Mouse (Mus musculus): ENCODE measurements around the gene Tex50. TPM values are rescaled to one million over a fixed set of nuclear protein-coding genes. Genes with fewer than 3 reads are reported as not detected.
"Not testable (repeated sequence)": the region's sequence is repeated elsewhere in the genome, so short reads cannot be mapped to it uniquely, and the experiment has no call there.

Tex50 gene
- not detected for total RNA-seq (2021)
- long read RNA-seq, experiment 1, result 0 reads
- long read RNA-seq, experiment 2, result 0 reads

DNA sequence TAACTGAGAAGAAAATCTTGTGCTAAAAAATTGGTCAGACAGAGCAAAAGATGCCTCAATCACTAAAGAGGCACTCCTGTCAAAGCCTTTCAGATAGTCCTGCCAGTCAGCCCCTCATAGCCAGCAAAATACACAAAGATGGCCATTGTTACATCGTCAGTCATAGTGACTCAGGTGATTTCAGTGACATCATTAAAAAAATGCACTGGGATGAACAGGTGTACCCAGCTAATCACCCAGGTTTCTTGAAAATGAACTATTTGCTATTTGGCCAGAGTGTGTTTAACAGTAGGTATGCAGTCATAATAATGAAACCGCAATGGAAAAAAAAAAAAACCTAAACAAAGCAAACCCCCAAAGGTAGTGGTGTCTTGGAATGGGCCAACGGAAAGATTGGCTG, at the start of gene Tex50:
TSS of gene Tex50 (minus strand) at position 101 of the 400 bp plus-strand sequence.
- DNase-seq, result no peak

DNA sequence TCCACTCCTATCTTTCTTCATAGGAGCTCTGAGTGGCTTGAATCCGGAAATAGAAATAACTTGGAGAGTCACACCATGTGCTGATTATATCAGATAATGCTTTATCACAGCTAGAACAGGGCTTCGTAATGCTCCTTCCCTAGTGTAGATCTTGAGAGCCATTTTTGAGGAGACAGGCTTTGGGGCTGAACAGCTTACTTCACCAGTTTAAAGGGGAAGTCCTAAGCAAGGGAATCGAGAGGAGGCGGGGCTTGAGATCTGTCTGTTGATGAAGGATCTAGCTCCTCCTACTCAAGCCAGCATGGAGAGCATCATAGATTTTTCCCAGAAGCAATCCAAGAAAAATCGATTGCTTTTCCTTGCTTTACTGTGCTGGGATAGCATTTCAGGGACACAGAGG, 40.7 kb upstream of the Tex50 start:
- DNase-seq, result no peak

DNA sequence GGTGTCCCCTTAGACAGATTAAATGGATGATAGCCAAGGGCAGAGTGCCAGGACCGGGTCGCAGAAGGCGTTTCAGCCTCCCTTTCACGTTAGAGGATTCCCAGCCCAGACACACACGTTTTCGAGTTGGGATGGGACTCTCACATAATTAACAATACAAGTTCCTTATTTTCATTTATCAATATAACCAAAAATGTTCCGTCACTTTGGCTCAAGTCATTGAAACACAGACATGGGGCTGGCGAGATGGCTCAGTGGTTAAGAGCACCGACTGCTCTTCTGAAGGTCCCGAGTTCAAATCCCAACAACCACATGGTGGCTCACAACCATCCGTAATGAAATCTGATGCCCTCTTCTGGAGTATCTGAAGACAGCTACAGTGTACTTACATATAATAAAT, 37.2 kb upstream of the Tex50 start:
- DNase-seq, result not testable (repeated sequence)

DNA sequence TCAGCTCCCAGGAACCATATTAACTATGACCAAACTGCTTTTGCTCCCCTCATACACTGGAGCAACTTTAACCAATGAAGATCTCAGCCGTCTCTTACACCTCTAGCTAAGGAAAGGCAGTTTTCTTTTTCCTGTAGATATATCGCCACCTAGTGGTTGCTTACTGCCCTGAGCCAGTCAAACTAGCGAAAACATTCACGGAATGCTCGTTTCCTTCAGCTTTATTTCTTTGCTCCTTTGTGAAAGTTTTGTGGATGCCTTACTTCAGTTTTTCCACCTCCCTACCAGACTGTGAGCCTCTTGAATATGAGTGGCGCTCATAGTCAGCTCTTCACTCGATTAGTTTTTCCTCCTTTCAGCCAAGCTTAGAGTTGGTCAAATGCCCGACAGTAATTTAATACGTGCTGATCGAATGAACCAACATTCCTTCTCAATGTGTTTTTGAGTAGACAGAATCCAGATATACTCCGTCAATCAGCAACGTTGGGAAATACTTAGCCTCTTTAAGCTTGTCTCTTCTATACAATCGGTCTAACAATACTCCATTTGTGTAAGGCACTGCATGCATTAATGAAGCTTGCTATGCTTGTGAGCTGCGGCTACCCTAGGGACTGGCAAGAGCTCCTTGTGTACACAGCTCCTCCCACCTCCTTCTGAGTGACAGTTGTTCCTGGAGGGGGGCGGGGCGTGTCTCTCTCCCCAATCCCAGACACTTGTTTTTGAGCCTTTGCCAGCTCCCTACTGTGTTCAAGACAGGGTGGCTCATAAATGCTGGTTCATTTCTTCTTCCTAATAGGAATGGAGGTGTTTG, 36.6 kb upstream of the Tex50 start:
- peak; percentile 71 for DNase-seq

DNA sequence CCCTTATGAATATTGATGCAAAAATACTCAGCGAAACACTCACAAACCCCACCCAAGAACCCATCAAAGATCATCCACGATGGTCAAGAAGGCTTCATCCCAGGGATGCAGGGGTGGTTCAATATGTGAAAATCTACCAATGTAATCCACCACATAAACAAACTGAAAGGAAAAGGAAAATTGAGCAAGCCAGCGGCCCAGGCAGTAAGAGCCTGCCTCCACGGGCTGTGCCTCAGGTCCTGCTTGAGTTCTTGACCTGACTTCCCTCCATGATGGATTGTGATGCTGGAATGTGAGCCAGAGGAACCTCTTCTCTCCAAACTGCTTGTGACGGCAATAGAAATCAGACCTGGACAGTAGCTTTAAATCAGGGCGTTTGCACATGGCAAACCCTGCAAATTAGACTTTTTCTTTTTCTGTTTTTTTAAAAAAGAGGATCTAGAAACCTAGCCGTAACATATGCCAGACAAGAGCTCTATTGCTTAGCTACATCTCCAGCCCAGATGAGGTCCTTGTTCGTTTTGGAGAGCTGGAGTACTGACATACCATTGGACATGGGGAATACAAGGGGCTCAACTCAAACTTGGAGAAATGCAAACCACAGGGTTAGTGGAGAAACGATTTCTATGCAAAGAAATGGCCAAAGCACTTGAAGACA, 31.3 kb upstream of the Tex50 start:
- no peak for DNase-seq

DNA sequence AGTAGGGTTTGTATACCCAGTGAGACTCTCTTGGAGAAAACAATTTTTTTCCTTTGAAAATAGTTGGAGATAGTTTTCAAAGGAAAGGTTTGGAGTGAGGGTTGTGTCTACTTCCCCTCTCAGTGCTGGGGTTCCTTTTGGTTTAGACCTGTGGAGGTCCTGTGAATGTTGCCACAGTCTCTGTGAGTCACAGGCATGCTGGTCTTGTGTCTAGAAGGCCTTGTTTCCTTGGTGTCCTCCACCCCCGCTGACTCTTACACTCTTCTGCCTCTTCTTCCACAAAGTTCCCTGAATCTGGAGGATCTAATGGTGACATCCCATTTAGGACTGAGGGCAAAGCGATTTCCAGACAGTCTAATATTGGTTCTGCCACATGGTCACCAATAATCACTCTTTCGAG, 26.3 kb upstream of the Tex50 start:
- no peak for DNase-seq

DNA sequence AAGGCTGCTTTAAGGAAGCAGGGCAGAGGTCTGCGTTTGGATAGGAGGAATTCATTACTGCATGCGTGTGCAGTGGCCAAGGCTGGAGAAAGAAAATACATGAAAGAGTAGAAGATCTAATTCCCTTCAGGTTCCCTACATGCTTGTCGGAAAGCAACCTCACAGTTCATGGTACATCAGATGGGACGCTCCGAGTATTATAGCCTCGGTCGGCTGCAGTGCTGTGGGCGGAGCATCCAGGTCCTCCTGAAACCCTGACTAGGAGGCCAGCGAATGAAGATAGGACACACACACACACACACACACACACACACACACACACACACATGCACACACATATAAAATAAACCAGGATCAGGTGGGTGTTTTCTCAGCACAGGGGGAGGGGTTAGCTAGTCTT, 24.6 kb upstream of the Tex50 start:
- DNase-seq, result no peak

GRCm38 (mm10) chr1:161182386-161182785, 23.3 kb upstream of the Tex50 start:
- no peak for DNase-seq

- DNase-seq, result no peak
Observed at GRCm38 (mm10) chr1:161180674-161181073, 21.6 kb upstream of the Tex50 start.

- DNase-seq, result peak; percentile 48
Observed at GRCm38 (mm10) chr1:161170651-161171050, 11.5 kb upstream of the Tex50 start.

DNA sequence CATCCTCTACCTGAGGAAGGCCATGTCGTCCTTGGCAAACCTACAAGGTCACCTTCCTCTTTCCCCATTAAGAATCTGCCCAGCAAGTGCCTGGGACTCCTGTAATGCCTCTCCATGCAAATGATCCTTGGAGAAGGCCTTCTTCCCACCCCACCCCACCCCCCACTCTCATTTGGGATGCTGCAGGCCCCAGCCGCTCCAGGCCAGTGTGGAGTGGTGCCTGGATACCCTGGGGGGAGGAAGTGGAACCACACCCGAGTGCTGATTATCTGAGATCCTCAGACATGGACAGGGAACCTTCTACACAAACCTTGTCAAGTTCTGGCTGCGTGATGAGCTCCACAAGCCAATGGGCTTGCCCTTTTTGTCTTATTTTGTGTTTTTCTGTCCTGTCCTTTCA, 1.2 kb upstream of the Tex50 start:
- DNase-seq, result no peak

GRCm38 (mm10) chr1:161156546-161156945, 2.6 kb downstream of the Tex50 start:
- DNase-seq, result no peak

GRCm38 (mm10) chr1:161151098-161151497, 8.0 kb downstream of the Tex50 start:
- DNase-seq, result no peak

DNA sequence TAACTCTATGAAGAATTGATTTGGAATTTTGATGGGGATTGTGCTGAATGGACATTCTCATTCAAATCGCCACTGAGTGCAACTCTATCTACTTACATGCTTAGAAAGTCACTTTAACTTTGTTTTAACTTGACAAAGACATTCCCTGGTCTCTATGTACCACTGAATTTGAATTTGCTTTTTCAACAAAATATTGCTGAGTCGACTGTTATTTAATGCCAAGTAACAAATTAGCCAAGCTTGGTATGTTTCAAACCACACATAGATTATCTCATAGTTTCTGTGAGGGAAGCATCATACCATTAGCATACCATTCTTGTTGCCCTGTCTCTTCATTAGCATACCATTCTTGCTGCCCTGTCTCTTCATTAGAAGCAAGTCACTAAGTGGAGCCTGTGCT, 11.2 kb downstream of the Tex50 start:
- no peak for DNase-seq

DNA sequence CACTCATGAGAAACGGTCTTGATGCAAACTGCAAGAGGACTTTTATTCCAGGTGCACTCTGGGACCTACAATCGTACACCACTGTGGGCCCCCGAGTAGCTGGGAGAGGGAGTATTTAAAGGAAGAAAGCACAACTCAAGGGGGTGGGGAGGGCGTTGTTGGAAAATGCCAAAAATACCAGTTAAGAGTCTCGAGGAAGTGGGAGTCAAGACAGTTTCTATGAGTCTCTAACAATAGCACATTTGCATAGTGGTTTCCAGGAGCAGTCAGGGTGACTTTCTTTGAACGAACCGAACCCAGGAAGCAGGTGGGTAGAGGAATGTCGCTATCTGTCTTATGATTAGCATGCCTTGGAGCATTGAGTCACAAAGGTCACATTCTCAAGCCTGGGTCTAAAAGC, 13.5 kb downstream of the Tex50 start:
- not testable (repeated sequence) for DNase-seq

DNA sequence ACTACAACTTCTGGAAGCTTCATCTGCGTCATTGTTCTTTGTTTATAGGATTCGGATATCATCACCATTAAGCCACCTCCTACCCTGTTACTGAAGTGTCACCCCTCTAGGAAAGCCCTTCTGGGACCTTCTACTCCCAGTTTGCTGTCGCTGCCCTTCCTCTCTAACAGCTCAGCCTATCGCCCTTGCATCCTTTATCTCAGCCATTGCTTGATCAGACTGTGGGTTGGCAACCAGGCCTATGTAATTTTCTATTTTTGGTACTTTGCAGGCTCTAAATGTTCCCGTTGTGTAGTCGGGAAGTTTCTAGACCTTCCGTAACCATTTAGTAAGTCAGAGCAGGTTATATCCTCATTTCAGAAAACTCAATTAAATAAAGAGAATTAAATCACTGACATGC, 15.9 kb downstream of the Tex50 start:
- DNase-seq, result no peak

DNA sequence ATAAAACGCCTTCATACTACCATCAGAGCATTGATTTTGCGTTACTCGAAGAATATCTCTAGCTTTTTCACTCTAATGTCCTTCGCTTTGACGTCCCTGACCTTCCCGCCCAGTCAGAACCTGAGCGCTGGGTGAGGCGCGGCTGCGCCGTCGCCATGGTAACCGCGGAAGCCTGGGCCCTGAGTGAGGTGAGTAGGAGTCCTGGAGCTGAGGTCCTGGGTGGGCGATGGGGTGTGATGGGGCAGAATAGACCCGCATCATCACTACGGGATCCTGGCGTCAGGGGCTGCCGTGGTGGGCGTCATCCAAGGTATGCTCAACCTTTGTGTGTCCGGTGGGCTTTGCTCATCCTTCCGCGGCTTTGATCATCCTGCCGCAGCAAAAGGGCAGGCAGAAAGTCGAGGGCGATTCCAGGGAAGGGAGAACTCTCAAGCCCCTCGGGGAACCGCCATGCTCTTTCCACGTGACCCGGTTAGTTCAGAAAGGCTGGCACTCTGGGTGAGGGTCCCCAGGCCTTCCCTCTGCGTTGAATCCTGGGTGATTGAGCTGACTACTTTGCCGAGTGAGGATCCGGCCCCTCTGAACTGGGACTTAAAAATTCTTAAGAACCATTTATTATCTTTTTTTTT, 16.5 kb downstream of the Tex50 start, which contains the start of gene Ankrd45:
TSS of gene Ankrd45 (plus strand) at position 161 of the 629 bp plus-strand sequence.
- no peak for DNase-seq

DNA sequence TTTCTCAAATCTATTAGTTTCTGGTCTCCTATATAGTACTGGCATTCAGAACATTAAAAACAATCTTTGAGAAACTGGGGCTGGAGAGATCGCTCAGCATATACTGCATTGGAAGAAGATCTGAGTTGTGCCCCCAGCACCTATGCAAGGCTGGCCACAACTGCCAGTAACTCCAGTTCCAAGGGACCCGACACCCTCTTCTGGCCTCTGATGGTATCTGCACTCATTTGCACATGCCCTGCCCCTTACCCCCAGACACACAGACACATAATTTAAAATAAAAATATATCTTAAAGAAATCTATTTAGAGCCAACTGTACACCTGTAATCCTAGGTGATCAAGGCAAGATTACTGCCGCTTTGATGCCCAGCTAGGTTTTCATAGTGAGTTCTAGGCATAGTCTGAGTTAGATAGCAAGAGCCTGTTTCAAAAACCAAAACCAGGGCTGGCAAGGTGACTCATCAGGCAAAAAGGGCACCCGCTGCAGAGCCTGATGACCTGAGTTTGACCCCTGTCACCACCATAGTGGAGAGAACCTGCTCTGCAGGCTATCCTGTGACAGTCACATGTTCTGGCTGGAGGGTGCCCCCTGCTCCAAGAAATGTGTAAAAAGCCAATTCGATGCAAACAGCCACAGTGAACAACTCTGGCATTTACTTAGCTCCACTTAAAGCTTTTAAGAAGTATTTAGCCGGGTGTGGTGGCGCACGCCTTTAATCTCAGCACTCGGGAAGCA, 18.9 kb downstream of the Tex50 start:
- no peak for DNase-seq

DNA sequence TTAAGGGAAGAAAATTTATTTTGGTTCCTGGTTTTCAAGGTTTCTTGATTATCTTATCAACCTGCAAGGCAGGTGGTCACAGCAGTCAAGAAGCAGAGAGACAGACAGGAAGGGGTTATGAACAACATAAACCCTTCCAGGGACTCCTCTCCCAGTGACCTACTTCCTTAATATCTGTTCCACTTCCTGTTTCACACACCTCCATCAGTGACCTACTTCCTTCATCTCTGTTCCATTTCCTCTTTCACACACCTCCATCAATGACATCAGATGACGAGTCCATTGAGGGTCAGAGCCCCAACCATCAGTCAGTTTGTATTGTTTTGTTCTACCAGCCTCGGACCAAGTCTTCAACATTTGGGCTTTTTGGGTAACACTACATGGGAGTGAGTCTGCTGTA, 19.6 kb downstream of the Tex50 start:
- no peak for DNase-seq

GRCm38 (mm10) chr1:161130726-161131664, 28.1 kb downstream of the Tex50 start, which contains the start of gene Klhl20:
Gene Klhl20, minus strand, starts transcription at chr1:161131511.
- DNase-seq, result peak; percentile 88

DNA sequence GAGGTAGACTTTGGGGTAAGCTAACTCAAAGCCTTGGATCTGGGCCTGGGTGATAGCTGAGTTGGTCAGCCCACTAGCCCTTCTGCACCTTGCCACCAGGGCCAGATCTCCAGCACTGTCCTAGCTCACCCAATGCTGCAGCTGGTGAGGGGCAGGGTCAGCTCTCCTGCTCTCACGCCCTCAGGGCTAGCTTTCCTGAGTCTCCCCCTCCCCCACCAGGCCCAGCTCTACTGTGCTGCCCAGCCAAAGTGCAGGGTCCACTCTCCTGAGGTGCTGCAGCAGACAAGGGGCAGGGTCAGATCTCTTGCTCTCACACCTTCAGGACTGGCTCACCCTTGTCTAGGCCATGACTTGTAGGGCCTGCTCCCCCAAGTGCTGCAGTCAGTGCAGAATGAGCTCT, 32.7 kb downstream of the Tex50 start:
- DNase-seq, result no peak
